ENCODE assay signal across 20 mouse cellular contexts in the genomic region with DNA sequence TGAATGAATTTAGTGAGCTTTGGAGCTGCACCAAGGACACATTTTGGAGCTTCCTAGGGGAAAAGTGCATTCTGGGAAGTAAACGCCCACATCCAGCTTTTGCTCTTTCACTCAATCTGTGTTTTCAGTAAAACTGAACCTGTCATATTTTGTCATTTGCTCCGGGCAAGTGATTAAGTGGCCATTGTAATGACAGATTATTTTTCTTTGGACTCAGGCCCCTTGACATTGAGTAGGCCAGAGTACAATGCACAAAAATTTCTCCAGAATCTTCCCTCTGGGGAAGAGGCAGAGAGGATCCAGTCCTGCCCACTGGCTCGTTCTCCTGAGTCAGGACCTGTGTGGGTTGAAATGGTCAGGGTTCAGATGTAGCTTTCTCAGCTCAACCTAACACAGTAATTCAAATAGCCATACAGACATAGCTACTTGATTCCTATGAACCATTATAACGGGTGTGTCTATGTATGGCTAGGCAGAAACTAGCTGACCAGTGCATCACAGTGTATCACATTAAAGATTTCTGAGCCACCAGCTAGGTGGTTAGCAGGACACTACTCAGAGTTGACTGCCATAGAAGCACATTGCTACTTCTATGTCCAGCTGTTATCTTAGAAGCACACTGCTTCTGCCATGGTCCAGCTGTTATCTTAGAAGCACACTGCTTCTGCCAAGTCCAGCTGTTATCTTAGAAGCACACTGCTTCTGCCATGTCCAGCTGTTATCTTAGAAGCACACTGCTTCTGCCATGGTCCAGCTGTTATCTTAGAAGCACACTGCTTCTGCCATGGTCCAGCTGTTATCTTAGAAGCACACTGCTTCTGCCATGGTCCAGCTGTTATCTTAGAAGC.
"Had no signal": no experiment of that assay in that cellular context is flagged by ENCODE, and none has a peak within 500 bp of the region (broad histone marks: within the 10 kb centered on the region; RNA-seq: fewer than 3 reads in every experiment).

No protein-coding gene starts in this region.

- H3K27ac ChIP-seq: liver, embryonic 12.5 days; liver, embryonic 14.5 days; midbrain, embryonic 10.5 days; midbrain, embryonic 13.5 days; midbrain, embryonic 15.5 days; neural tube, embryonic 13.5 days; neural tube, embryonic 15.5 days; stomach, embryonic 15.5 days; stomach, postnatal 0 days had no signal

- H3K27me3 ChIP-seq: liver, embryonic 12.5 days; lung, embryonic 15.5 days; midbrain, embryonic 13.5 days; midbrain, embryonic 15.5 days; neural tube, embryonic 13.5 days; neural tube, embryonic 15.5 days; stomach, embryonic 15.5 days had no signal

- H3K9ac ChIP-seq: liver, embryonic 12.5 days; liver, embryonic 14.5 days; lung, embryonic 15.5 days; midbrain, embryonic 13.5 days; midbrain, embryonic 15.5 days; neural tube, embryonic 13.5 days; neural tube, embryonic 15.5 days; stomach, embryonic 15.5 days had no signal

- H3K4me2 ChIP-seq: liver, embryonic 12.5 days; lung, embryonic 15.5 days; midbrain, embryonic 13.5 days; midbrain, embryonic 15.5 days; neural tube, embryonic 13.5 days; neural tube, embryonic 15.5 days; stomach, embryonic 15.5 days had no signal

- H3K4me1 ChIP-seq: liver, embryonic 12.5 days; lung, embryonic 15.5 days; midbrain, embryonic 10.5 days; midbrain, embryonic 13.5 days; midbrain, embryonic 15.5 days; stomach, embryonic 15.5 days had no signal

- H3K36me3 ChIP-seq: liver, embryonic 12.5 days; lung, embryonic 15.5 days; midbrain, embryonic 10.5 days; midbrain, embryonic 13.5 days; midbrain, embryonic 15.5 days; neural tube, embryonic 13.5 days; neural tube, embryonic 15.5 days; stomach, embryonic 15.5 days had no signal

- ATAC-seq: liver, embryonic 12.5 days; midbrain, embryonic 13.5 days; midbrain, embryonic 15.5 days had no signal

- H3K4me3 ChIP-seq: liver, embryonic 12.5 days; lung, embryonic 15.5 days; midbrain, embryonic 10.5 days; midbrain, embryonic 13.5 days; midbrain, embryonic 15.5 days; myocyte; neural tube, embryonic 13.5 days; neural tube, embryonic 15.5 days; stomach, embryonic 15.5 days had no signal

- DNase-seq: lung, adult 18-20 months; retina, postnatal 1 day; right cerebral cortex, adult 18-20 months; right cerebral cortex, postnatal 25 days; right cerebral cortex, postnatal 4 days; spleen, adult 18-20 months; thymus, adult 2 months; thymus, postnatal 25 days; thymus, postnatal 4 days had no signal

- H3K9me3 ChIP-seq: liver, embryonic 12.5 days; lung, embryonic 15.5 days; midbrain, embryonic 10.5 days; midbrain, embryonic 13.5 days; midbrain, embryonic 15.5 days; neural tube, embryonic 13.5 days; neural tube, embryonic 15.5 days; stomach, embryonic 15.5 days had no signal
